Mouse (Mus musculus) erythroblast, adult 5-6 weeks (primary cell): ENCODE data around the gene 2410131K14Rik. TPM values are rescaled to one million over a fixed set of nuclear protein-coding genes. Genes with fewer than 3 reads are reported as not detected.

ENCODE experiments used
- ATAC-seq: replicated peaks from 2 replicates; pipeline ENCODE4 v1.8.0; 2016; ENCODE audit warnings: moderate number of reproducible peaks, mild to moderate bottlenecking, moderate TSS enrichment, inconsistent platforms; ENCODE audit not compliant: poor library complexity, low FRiP score, severe bottlenecking
- total RNA-seq, 2 experiments: library from RNA; stranded (forward) in 1 of 2; stranded (reverse) in 1 of 2; fragments of 150-400 nt in 1 of 2; fragments of 200-764, 138-1000 nt in 1 of 2; gene quantifications; 2 replicates each; pipeline versions ENCODE4 v1.2.3 to v1.2.4; 2015 to 2017; ENCODE audit warnings: low replicate concordance in 2 of 2

2410131K14Rik gene
- 0.63 TPM in 1 of 2 replicates, not detected in the other for total RNA-seq (2015; ENCODE audit: low replicate concordance)
- 0.14 and 0.17 TPM in 2 replicates for total RNA-seq (2017; ENCODE audit: low replicate concordance)

DNA sequence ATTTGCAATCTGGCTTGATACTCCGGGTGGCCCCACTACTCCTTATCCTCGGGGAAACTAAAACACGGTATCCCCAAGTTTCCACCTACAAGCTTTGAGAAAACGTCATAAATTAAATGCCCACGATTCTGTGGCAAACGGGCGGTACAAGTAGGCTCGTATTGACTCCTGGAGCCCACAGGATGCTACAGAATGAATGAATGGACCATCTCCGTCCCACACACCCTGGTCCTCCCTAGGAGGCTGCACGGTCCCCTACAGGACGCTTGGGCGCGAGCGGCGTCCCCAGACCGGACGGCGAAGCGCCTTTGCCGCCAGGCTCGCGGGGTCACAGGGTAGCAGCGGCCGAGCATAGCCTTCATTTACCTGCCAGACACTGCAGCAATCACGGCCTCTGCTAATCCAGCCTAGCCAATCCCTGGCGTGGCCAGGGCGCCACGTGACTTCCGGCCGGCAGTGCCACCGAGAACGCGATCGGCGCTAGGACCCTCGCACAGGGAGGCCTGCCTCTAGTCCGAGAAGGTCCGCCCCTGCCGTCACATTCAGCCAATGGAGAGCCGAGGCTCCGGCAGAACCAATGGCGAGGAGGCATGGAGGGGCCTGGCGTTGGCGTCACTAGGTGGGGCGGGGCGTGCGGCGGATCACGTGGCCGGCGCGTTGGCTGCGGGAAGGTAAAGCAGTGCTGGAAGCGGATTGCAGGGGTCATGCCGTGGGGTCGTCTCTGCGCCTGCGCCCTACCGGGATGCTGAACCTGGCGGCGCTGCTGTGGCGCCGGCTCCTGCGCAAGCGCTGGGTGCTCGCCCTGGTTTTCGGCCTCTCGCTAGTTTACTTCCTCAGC lies at the start of gene 2410131K14Rik, which contains the start of gene Rnft2:
TSS of gene 2410131K14Rik (plus strand) at position 622 of the 838 bp plus-strand sequence.
TSS of gene Rnft2 (minus strand) at position 511 of the 838 bp plus-strand sequence.
- ATAC-seq, result peak; percentile 98

DNA sequence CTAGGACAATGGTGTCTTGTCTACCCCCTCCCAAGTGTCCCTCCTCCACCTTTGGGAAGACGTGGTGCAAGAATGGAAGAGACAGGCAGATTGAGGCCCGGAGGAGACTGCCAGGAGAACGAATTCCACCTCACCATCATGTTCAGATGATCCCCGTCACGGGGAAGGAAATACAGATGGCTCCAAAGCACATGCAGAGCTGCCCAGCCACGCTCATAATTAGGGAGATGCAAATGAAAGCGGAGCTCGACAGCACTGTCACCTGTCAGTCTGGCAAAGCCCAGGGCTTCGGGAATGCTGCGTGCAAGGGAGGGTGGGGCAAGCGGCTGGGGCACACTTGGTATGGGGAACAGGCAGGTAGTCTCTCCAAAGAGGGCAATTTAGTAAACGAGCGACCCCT lies 47.6 kb upstream of the 2410131K14Rik start:
- ATAC-seq, result no peak

DNA sequence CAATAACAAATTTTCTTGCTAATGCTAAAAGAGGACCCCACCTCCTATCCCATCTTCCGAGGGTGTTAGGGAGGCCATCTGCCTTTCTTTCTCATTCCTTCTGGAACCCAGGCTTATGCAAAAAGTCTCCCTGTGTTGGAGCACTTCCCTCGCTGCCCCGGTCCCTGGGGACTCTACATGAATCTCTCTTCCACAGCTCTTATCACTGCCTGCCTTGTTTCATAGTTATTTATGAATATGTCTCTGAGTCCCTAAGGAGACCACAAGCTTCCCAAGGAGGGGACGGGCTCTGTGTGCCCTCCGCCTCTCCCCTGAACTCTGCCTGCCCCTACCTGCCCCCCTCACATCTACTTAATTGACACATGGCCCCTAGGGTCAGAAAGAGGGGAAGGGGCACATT lies 45.4 kb upstream of the 2410131K14Rik start:
- no peak for ATAC-seq

DNA sequence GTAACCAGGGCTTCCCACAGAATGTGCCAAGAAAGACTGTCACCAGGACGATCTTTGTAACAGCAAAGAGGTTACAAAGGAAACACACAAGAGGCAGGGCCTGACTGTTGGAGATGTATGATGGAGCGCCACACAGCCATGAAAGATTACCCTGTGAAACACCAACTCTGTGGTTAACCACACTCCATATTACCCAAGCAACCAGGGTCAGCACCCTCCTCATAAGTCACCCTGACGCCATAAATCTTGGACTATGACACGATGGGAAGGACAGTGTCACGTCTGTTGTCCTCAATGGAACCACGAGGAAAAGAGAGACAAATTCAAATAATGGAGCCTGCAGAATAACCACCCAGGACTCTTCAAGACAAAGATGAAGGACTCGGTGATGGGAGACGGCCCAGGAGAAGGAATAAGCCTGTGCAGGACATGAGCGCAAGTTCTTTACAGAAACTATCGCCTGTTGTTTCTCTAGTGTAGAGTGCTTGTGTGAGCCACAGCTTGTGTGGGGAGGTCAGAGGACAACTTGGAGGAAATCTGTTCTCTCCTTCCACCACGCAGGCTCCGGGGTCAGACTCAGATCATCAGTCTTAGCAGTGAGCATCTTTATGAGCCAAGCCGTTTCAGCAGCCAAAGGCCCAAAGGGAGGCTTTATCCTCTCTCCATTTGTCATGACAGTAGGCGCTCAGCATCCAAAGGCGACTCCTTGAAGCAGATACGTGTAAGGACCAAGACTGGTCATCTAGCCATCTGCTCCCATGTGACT lies 40.2 kb upstream of the 2410131K14Rik start:
- ATAC-seq, result no peak

DNA sequence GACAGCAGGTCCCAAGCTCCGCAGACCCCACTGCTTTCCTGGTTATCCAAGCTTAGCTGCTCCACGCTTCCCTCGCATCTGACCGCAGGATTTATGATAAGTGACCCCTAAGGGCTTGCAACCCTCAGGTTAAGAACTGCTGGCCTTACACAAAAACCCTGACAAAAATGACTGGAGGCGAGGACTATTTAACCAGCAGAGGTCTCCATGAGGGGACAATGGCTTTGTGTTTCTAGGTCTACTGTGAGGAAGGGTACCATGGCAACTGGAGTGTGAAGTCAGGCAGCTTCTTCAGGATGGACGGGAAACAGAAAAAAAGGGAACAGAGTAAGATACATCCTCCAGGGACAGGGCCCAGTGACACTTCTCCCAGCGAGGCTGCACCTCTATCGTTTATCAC lies 39.2 kb upstream of the 2410131K14Rik start:
- ATAC-seq, result no peak

DNA sequence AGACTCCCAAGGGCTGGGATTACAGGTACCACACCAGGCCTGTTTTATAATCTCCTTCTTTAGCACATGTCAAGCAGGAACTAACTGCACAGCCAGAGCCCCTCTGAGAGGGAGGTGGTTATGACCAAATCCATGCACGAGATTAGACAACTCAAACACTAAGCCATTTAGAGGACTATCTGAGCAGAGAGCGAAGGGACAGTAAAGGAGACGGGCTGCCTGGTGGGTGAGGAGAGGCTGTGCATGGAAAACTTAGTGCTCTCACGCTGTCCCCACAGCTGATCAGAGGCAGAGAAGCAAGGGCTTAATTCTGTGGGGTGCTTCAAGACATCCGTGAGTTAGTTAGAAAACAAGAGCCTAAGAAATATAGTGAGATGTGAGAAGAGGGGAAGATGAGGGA lies 31.0 kb upstream of the 2410131K14Rik start:
- ATAC-seq, result no peak

DNA sequence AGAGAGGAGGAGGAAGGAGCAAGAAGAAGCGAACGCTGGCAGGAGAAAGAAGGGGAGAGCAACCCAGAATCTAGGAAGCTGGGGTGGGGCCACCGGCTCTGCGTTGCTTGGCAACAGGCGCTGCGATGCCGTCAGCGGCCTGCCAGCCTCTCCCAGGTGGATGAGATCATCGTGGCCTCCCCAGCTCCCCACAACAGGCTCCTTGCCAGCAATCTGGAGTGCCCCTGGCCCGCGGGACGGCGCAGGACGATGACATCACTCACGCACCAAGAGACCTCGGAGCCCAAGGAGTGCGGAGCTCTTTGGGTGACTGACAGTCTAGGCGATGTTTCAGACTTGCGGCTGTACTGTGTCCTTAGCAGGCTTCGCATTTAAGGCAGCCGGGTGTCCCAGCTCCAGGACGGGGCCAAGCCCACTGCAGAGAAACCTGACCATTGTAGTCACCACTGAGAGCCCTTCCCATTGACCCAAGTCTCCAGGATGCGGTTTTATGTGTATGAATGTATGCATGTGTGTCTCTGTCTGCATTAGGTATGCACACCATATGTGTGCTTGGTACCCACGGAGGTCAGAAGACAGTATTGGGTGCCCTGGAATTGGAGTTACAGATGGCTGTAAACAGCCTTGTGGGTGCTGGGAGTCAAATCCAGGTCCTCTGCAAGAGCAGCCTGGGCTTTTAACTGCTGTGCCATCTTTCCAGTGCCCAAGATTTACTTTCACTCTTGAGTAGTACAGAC lies 30.4 kb upstream of the 2410131K14Rik start:
- ATAC-seq, result no peak

DNA sequence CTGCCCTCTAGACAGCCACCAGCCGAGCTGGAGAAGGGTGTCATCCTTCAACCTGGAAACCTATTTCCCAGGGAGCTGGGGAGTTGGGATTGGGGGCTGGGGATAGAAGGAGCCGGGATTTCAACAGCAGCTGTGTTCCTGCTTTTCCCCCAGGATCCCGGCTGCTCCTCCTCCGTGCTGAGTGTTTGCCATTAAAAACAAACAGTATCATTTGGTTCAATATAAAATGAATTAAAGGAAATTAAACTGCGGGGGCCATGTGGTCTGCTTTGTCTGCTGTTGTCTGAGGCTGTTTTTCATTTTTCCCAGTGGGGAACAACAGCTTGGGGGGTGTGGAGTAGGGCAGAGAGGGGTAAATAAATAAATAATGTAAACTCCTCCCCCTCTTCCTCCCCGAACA lies 27.6 kb upstream of the 2410131K14Rik start:
- ATAC-seq, result no peak

DNA sequence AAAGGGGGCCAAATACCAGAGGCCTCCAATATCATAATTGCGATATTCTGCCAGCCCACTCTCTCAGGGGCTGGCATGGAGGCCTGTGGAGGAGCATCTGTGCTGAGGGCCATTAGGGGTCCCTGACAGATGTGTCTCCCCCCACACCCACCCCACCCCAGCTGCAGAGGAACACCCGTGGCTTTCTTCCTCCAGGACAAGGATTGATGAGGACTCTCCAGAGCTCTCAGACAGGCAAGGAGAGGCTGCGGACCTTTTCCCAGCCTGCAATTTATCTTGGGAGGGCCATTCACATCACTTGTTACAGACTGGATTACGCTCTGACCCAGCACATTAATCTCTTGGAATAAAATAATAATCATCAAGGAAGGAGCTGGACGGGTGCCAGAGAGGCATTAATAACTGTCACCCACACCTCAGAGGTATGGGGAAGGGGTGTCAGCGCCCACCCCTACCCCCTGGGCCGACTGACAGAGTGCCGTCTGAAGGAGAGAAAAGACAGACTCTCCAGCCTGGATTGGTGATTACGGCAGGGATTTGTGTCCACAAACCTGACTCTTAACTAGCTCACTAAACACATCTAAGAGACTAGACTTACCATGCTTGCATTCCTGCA lies 21.8 kb upstream of the 2410131K14Rik start:
- no peak for ATAC-seq

DNA sequence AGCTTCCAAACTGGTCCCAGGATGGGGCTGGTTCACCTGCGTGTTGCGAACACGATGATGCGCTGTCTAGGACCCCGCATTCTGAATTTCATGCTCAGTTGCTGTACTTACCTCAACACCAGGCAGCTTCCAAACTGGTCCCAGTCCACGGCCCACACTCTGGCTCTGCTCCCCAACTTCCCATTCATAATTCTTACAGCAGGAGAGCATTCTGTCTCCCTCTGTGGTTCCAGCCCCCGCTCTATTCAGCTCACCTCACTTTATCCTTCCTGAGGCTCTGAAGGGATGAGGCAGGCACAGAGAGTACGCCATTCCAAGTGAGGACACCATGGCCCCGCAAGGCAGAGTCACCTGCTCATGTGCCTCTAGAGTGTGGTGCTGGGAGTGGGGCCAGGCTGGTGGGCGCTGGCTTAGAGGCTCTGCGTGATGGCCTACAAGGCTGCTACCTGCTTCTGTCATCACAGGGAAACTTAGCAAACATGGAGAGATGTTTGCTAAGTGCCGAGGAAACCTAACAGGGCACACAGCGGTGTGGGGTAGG lies 14.9 kb upstream of the 2410131K14Rik start:
- ATAC-seq, result no peak

DNA sequence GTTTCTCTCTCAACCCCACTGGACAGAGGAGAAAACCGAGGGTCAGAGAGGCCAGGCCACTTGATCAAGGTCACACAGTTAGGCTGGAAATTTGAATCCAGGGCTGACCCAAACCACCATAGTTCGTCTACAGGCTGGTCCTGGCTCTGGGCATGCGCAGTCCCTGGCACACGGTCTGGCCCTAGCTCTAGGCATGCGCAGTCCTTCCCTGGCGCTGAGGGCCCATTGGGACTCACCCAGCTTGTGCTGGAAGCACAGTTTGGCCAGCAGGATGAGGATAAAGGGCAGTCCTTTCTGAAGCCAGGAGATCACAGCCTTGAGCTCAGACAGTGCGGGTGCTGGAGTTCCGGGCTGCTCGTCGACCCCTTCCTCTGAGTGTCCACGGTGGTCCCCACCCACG lies 8.1 kb upstream of the 2410131K14Rik start:
- ATAC-seq, result no peak

DNA sequence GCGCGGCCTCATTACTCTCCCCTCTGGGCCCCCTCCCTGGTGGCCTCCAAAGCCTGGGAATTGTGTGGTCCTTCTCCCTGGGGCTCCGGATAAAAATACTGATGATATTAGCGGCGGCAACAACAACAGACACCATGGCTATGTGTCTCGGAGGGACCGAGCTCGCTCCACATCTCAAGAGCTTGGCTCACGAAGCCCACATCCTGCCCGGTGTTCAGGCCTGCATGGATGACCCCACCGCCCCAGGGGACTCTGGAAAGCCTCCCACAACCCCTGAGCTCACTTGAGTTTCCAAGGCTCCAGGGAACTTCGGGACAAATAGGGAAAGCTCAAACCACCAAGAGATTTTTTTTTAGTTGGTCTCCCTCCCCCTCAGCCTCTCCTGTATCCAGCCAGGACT lies 5.4 kb upstream of the 2410131K14Rik start:
- ATAC-seq, result no peak

DNA sequence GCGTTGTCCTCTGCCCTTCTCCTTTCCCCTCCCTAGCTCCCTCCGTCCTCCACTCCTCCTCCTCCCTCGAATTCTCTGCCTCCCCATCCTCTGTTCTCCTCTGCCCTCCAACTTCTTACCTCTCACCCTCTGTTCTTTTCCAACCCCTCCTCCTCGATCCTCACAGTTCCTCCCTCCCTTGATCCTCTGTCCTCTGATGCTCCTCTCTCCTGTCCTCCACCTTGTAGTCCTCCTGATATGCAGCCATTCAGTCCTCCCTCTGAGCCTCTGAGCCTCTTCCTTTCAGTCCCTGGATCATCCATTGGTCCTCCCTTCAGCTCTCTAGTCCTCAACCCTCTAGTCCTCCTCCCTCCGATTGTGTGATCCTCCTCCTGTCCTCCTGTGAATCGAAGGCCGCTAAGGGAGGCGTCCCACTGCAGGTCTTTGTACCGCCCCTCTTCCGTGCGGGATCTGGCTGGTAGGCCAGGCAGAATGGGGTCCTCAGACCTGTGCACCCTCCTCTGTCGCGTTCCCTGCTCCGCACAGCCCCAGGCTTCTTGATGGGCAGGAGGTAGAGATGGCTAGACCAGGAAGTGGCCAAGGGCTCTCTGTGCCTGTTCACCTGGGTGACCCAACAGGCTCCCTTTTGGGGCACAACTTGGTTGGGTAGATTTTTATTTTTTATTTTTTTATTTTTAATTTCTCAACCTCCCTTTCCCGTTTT lies 730 bp downstream of the 2410131K14Rik start:
- ATAC-seq, result no peak

DNA sequence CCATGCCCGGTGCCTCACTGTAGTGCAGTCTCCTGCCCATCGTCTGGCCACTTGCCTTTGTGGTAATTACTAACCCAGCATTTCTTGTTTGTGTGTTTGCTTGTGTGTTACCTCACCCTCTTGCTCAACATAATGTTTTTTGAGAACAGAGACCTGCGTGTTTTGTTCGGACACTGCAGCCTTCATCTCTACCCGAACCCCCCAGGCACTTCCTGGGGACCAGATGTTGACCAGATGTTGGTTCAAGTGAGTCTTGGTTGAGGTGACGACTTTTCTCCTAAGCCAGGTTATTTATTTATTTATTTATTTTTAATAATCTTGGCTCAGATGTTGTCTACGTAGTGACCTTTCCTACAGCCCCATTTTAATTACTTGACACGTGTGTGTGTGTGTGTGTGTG lies 2.4 kb downstream of the 2410131K14Rik start:
- ATAC-seq, result no peak

DNA sequence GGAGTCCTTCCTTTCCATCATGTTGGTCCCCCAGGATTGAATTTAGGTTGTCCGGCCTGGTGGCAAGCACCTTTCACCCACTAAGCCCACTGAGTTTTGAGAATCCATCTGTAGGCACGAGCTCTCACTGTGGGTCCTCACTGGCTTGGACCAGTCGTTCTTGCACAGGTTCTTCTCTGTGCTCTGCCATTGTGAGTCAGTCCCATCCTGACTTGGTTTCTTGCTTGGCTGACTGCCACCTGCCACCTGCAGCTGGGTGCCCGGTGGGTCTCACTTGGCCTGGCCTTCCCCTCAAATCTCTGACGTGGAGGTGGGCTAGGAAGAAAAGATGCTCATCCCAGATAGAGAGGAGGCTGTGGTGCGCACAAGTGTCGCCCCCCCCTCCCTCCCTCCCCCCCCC lies 6.0 kb downstream of the 2410131K14Rik start:
- ATAC-seq, result no peak

DNA sequence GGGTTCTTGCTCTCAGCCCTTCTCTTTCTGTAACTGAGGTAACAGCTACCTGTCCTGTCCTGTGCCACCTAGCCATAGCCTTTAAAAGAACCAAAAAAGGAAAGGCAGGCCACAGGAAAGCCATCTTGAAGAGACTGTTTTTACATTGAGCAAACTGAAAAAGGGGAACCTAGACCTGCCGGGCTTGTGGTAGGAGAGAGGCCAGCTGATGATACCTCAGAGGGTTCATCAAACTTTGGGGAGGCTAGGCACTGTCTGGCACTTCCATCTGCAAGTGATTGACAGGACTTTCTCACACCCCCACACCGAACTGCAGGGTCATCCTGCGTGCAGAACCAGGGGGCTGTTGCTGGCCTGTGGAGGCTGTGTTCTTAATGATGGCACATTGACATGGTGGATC lies 8.5 kb downstream of the 2410131K14Rik start:
- no peak for ATAC-seq

DNA sequence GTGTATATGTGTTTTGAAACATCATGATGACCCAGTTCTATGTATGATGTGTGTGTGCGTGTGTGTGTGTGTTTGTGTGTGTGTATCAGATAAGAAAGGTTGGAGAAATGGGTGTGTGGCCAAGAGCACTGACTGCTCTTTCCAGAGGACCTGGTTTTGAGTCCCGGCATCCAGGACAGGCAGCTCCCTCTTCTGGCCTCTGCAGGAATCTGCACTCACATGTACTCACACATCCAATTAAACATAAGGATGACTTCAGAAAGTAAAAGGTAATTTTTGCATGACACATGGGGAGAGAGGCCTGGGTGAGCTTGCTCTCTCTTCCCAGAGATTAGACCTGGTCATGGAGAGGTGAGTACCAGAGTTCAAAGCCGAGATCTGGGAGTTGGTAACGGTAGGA lies 12.0 kb downstream of the 2410131K14Rik start:
- ATAC-seq, result no peak

DNA sequence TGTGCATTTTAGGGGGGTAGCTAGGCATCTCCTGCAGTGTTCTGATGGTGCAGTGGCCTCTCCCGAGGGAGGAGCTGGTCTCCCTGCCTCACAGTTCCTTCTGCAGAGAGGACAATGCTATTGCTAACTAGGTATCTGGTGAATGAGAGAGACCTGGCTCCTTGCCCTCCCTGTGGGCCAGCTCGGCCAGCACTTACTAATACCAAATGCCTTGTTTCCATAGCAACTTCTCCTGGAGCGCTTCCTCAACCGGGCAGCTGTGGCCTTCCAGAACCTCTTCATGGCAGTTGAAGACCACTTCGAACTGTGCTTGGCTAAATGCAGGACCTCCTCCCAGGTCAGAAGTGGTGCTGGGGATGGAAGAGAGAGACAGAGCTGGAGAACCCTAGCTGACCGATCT lies 14.1 kb downstream of the 2410131K14Rik start:
- no peak for ATAC-seq

DNA sequence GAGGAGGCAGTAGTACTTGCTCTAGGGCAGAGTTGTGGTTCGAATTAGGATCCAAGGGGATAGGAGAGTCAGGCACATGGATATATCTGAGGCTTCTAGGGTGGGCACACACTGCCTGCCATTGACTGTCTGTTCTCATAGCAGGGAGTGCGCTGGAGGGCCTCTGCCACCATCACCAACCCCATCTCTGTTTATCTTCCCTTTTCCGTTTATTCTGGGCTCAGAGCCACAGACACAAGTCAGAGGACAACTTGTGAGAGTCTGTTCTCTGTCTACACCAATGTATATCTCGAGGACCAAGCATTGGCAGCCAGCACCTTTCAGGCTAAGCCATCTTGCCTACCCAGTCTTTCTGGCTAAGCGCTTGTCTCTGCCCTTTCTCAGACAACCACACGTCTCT lies 14.6 kb downstream of the 2410131K14Rik start:
- ATAC-seq, result no peak
